Mouse (Mus musculus) embryonic facial prominence, embryonic 14.5 days (tissue): ENCODE results near the gene Slc16a11. TPM values are rescaled to one million over a fixed set of nuclear protein-coding genes. Genes with fewer than 3 reads are reported as not detected.

Experiments used
- ATAC-seq: fragments of 200-750 bp; cut with Nextera tagmentation; 2 replicates; pipeline ENCODE4 v1.8.0; 2017; ENCODE audit warnings: low read depth, moderate number of reproducible peaks, moderate TSS enrichment
- DNase-seq: peaks from one replicate; pipeline ENCODE4 v3.0.0-alpha.2; 2015; ENCODE audit warnings: low spot score
- H3K27ac ChIP-seq: fragments of 300-500 bp; sonication (generic); replicated peaks from 2 replicates; pipeline ENCODE4 v1.5.1; 2014; ENCODE audit warnings: low read depth, mild to moderate bottlenecking, low read length, moderate library complexity
- H3K27me3 ChIP-seq: fragments of 300-500 bp; sonication (generic); replicated peaks from 2 replicates; pipeline ENCODE4 v1.6.1; 2014; ENCODE audit warnings: low read length; ENCODE audit not compliant: control insufficient read depth, insufficient read depth
- H3K36me3 ChIP-seq: fragments of 300-500 bp; sonication (generic); 2 replicates; pipeline ENCODE4 v1.6.1; 2014; ENCODE audit warnings: low read length, mixed read lengths; ENCODE audit not compliant: control insufficient read depth, insufficient read depth
- H3K4me1 ChIP-seq: fragments of 300-500 bp; sonication (generic); 2 replicates; pipeline ENCODE4 v1.6.1; 2014; ENCODE audit warnings: antibody characterized with exemption, low read length; ENCODE audit not compliant: control insufficient read depth, insufficient read depth
- H3K4me2 ChIP-seq: fragments of 300-500 bp; sonication (generic); 2 replicates; pipeline ENCODE4 v1.6.1; 2014; ENCODE audit warnings: low read depth, mild to moderate bottlenecking, low read length, moderate library complexity, mixed read lengths
- H3K4me3 ChIP-seq: fragments of 300-500 bp; sonication (generic); 2 replicates; pipeline ENCODE4 v1.5.1; 2014; ENCODE audit warnings: low read depth, mild to moderate bottlenecking, low read length
- H3K9ac ChIP-seq: fragments of 300-500 bp; sonication (generic); 2 replicates; pipeline ENCODE4 v1.6.1; 2014; ENCODE audit warnings: low read depth, mild to moderate bottlenecking, low read length, moderate library complexity, mixed read lengths
- H3K9me3 ChIP-seq: fragments of 300-500 bp; sonication (generic); 2 replicates; pipeline ENCODE4 v1.6.1; 2016; ENCODE audit warnings: low read length; ENCODE audit not compliant: control insufficient read depth
- WGBS: fragments of 180-500 bp; shearing (Covaris S2); extraction: QIAGEN DNeasy Blood & Tissue Kit; methylation state at CpG from one replicate; pipeline ENCODE4 v1.1.7; 2014; 5-methylcytosine and 5-hydroxymethylcytosine counted together
- polyA plus RNA-seq: library from polyadenylated mRNA; unstranded; fragments of >200 nt; fragmentation: Nextera tagmentation; extraction: Ambion mirVana; gene quantifications from 2 replicates; pipeline ENCODE4 v1.2.1, GENCODE M21; 2014

Gene Slc16a11
- polyA plus RNA-seq, 1 experiment from 2014 or later, result 3.0 TPM

DNA sequence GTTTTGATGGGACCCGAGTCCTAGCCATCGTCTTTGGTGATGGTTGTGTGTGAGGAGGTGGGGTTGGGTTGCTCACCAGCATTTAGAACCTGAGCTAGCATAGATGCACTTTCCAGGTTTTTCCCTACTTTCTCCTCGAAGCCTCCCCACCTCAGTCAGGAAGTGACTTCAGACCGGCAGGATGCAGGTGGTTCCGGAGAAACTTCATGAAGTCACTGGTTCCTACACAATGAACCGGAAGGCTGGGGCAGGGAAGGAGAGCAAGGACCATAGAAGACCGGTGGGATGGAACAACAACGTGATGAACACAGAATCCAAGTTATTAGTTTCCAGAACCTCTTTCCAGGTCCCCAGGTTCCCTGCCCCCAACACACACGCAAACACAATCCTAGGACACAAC is 11.2 kb downstream of the Slc16a11 start:
- Histone ChIP-seq H3K4me3 (no peak overlapping the region), H3K36me3 (no peaks in the 10 kb centered on the region), H3K9ac (no peak overlapping the region), H3K27ac (no peak overlapping the region; the same call in 1 of the 2 replicates), H3K9me3 (no peaks in the 10 kb centered on the region), H3K27me3 (peaks cover 50% of the 10 kb centered on the region), H3K4me2 (no peak overlapping the region; the same call in 1 of the 2 replicates), H3K4me1 (no peaks in the 10 kb centered on the region; the same call in 1 of the 2 replicates)
- no peak for DNase-seq
- no peak for ATAC-seq
- WGBS, result 86% methylated on average over 9 of the region's 9 CpGs

DNA sequence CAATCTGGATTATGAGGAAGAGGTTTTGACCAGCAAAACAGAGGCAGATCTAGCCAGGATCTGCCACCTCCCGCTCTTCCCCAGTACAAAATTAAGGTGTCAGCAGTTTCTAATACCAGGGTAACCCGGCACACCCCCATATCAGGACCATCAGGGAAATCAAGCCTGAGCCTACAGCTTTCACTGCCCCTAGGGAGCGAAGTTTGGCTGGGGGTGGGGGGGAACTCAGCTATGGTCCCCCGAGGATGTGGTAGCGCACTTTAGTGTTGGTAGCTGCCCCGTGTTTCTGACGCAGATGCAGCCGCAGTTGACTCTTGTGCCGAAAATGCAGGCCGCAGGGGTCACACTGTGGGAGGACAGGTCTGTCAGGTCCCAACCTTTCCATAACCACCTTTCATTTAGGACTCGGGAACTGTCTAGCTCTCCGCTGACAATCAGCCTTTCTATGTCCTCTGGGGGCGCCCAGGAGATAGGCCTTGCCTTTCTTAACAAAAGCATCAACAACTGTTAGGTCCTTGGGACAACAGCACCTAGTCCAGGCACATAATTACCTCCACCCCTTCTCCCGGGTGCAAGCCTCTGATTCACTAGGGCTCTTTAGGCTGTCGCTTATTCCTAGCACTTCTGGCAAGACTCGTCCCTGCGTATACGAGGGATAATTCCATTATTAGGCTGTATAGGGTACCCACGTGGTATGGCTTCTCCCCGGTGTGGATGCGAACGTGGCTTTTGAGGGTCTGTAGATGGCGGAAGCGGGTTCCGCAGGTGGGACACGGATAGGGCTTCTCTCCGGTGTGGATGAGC is 13.4 kb downstream of the Slc16a11 start:
- 19% methylated on average over 27 of the region's 27 CpGs for WGBS
- peak overlapping the region; percentile 26 for H3K4me3 ChIP-seq
- no peaks in the 10 kb centered on the region for H3K36me3 ChIP-seq
- H3K4me1 ChIP-seq, result no peaks in the 10 kb centered on the region
- DNase-seq (no peak), ATAC-seq (no peak; the same call in 1 of the 2 replicates)
- no peaks in the 10 kb centered on the region for H3K9me3 ChIP-seq
- H3K9ac ChIP-seq, result peak overlapping the region; percentile 38
- no peak overlapping the region for H3K27ac ChIP-seq
- H3K4me2 ChIP-seq, result peak overlapping the region; percentile 49
- H3K27me3 ChIP-seq, result peaks cover 70% of the 10 kb centered on the region

DNA sequence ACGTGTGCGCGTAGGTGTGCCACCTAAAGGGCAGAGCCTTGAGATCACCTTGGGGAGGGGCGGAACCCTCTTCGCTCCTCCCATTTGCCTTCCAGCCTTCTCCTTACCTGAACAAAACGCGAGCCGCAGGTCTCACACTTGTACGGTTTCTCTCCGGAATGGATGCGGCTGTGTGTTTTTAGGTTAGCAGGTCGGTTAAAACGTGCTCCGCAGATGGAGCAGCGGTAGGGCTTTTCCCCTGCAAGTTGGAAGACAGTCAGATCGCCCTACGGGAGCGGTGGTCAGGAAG is 14.0 kb downstream of the Slc16a11 start:
- 9% methylated on average over 18 of the region's 18 CpGs for WGBS
- Histone ChIP-seq H3K4me3 (peak overlapping the region; percentile 26), H3K27ac (no peak overlapping the region), H3K4me1 (no peaks in the 10 kb centered on the region), H3K9ac (peak overlapping the region; percentile 38), H3K9me3 (no peaks in the 10 kb centered on the region), H3K4me2 (peak overlapping the region; percentile 49), H3K27me3 (peaks cover 71% of the 10 kb centered on the region), H3K36me3 (no peaks in the 10 kb centered on the region)
- 0 out of 2 replicates have a peak, but pooled peaks have one; percentile 5 for ATAC-seq
- no peak for DNase-seq

DNA sequence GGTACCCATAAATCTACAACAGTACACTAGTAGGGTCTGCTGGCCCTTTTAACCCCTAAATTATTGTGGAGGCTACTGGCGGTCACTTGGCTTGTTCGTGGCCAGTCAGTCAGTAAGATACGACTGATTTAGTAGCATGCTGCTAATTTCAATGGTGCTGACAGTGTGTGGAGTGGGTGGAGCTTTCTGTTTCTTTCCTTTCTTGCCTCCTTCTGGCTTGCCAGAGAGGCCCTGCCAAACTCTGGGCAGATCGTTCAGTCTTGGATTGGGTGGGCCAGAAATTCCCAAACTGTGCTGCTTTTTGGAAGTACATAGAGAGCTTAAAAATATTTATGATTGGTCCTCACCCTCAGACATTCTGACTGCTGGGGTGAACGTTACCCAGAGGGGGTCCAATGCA is 14.6 kb downstream of the Slc16a11 start:
- Histone ChIP-seq H3K4me1 (no peaks in the 10 kb centered on the region), H3K36me3 (no peaks in the 10 kb centered on the region), H3K27ac (no peak overlapping the region), H3K4me3 (peak overlapping the region; percentile 29), H3K4me2 (peak overlapping the region; percentile 49), H3K27me3 (peaks cover 71% of the 10 kb centered on the region), H3K9me3 (no peaks in the 10 kb centered on the region), H3K9ac (peak overlapping the region; percentile 38; the same call in 1 of the 2 replicates)
- 39% methylated on average over 5 of the region's 5 CpGs for WGBS
- no peak for ATAC-seq
- no peak for DNase-seq

DNA sequence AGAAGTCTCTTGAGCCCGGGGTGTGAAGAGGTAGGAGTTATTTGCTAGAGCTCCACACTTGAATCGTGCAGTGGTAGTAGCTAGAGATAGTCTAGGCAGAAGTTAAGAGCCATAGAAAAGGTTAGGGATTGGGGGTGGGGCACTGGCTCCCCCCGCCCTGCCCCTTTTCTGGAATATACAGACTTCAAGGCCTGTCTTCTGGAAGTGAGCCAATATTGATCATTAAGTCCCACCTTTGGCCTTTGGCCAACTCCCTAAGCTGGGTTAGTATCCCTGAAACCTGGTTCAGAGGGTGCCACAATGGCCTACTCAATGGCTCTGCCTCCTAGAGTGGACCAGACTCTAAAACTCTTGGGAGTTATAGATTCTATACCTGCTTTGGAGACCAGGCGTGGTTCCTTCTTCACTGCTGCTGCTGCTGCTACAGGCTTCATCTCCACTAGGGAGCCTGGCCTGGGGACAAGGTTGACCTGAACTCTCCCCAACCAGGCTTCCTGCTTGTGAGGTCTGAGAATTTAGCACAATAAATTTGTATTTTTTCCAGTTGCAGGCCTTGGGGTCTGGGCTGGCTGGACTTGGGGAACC is 15.2 kb downstream of the Slc16a11 start:
- no peak overlapping the region for H3K9ac ChIP-seq
- H3K27me3 ChIP-seq, result peaks cover 71% of the 10 kb centered on the region
- peak overlapping the region; percentile 49; the same call in 1 of the 2 replicates for H3K4me2 ChIP-seq
- DNase-seq (no peak), ATAC-seq (no peak)
- no peak overlapping the region for H3K27ac ChIP-seq
- peak overlapping the region; percentile 29 for H3K4me3 ChIP-seq
- no peaks in the 10 kb centered on the region for H3K36me3 ChIP-seq
- no peaks in the 10 kb centered on the region for H3K9me3 ChIP-seq
- peaks cover 4% of the 10 kb centered on the region; the same call in 1 of the 2 replicates for H3K4me1 ChIP-seq
- 89% methylated on average over 4 of the region's 4 CpGs for WGBS

DNA sequence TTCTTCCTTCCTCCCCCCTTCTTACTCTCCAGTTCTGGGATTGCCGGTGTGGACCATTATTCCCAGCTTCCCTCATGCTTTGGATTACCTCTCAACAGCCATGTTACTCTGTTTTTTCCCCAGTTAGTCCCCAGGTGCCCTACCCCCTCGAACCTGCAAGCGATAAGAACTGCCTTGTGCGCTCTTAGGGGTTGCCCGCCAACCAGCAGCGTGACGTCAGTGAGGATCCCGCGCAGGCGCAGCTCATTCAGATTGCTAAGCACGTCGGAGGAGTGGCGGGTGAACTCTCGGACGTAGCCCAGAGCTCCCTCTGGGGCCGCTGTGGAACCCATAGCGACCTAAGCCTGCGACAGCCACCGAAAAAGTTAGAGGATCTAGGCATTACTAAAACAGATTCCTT is 16.3 kb downstream of the Slc16a11 start:
- Histone ChIP-seq H3K27me3 (peaks cover 70% of the 10 kb centered on the region), H3K9me3 (no peaks in the 10 kb centered on the region), H3K27ac (no peak overlapping the region; the same call in 1 of the 2 replicates), H3K36me3 (no peaks in the 10 kb centered on the region), H3K9ac (peak overlapping the region; percentile 45; the same call in 1 of the 2 replicates), H3K4me3 (peak overlapping the region; percentile 29), H3K4me2 (peak overlapping the region; percentile 49), H3K4me1 (peaks cover 12% of the 10 kb centered on the region)
- DNase-seq (peak; percentile 78), ATAC-seq (no peak)
- 2% methylated on average over 19 of the region's 19 CpGs for WGBS

DNA sequence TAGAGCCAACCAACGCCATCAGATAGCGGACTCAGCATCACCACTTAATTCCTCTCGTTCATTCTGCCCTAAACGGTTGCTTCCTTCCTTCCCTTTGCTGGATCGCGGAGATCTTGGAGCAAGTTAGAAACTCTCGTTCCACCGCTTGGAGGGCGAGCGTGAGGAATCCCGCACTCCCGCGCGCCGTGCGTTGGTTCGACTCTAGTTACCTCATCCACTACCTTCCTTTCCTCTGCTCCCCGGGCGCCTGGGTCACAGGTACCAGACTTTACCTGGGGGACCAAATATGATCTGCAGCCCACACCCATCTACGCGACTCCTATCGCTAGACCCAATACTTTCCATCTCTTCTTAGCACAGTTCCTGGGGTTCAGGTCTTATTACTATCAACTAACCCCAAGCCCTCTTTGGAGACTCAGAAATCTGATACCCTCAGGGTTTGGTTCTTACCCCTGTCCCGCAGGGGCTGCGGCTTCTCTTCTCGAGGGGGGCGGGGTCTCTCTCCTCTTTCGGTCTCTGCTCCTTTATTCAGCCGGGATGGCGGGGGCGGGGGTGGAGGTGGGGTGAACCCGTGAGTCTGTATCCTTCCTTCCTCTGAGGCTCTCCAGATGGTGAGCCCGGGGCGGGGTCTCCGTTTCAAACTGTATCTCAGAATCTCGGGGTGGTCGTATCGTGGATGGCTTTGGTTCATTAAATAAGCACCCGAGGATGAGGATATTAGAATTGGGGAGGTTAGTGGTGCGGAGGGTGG is 16.9 kb downstream of the Slc16a11 start, which contains the start of gene Bcl6b:
TSS of gene Bcl6b (minus strand) at position 539 of the 751 bp plus-strand sequence.
- DNase-seq (no peak), ATAC-seq (no peak)
- Histone ChIP-seq H3K27me3 (peaks cover 64% of the 10 kb centered on the region), H3K4me2 (peak within 1 kb of the TSS; percentile 49), H3K9me3 (no peaks in the 10 kb centered on the region), H3K4me3 (peak within 1 kb of the TSS; percentile 29), H3K9ac (peak within 1 kb of the TSS; percentile 45), H3K36me3 (peaks cover under 1% of the 10 kb centered on the region; the same call in 1 of the 2 replicates), H3K27ac (peak within 1 kb of the TSS; percentile 49; the same call in 1 of the 2 replicates), H3K4me1 (peaks cover 12% of the 10 kb centered on the region)
- WGBS, result 3% methylated on average over 39 of the region's 39 CpGs

DNA sequence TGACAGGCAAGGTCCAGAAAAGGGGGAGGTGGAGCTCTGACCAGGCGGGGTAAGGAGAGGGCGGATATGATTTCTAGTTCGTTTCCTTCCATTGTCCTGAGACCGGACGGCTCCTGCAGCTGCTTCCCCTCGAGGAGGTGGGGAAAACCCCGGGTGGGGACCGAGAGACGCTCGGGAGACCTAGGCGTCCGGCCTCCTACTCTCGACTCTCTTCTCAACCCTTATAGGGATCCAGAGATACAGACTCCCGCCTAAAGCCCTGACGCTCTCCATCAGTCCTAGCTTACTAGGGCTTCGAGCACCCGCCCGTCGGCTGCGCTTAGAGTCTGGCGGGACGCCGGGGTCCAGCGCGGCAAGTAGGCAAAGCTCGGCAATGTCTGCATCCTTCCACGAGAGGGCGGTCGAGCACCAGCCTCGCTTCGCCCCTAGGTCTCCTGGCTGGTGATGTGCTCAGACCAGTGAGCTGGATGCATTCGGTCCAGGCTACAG is 17.7 kb downstream of the Slc16a11 start:
- Histone ChIP-seq H3K4me1 (peaks cover 12% of the 10 kb centered on the region), H3K27ac (no peak overlapping the region)

More for the DNA sequence above, 17.7 kb downstream of the Slc16a11 start:
- Histone ChIP-seq H3K27me3 (peaks cover 55% of the 10 kb centered on the region), H3K36me3 (peaks cover 9% of the 10 kb centered on the region), H3K9ac (no peak overlapping the region; the same call in 1 of the 2 replicates), H3K9me3 (no peaks in the 10 kb centered on the region), H3K4me2 (peak overlapping the region; percentile 49), H3K4me3 (peak overlapping the region; percentile 29)
- ATAC-seq (peak; percentile 64), DNase-seq (peak; percentile 87)
- 1% methylated on average over 24 of the region's 32 CpGs for WGBS
